Mouse (Mus musculus) myocyte (in vitro differentiated cells): Measurements from ENCODE around the gene Prkcz.

Source experiments
- E2F4 ChIP-seq: IDR thresholded peaks from one replicate; pipeline ENCODE4 v1.6.1; 2011; ENCODE audit warnings: mild to moderate bottlenecking, control low read depth, moderate library complexity; ENCODE audit not compliant: insufficient read depth
- MYOD1 ChIP-seq, 3 experiments: IDR thresholded peaks; one replicate each; pipeline ENCODE4 v1.6.1; 2011; ENCODE audit warnings: control low read depth in 2 of 3, low read depth in 2 of 3, mild to moderate bottlenecking in 2 of 3, moderate library complexity in 1 of 3; ENCODE audit not compliant: insufficient read length in 2 of 3, control insufficient read depth in 1 of 3
- POLR2A ChIP-seq: IDR thresholded peaks from one replicate; pipeline ENCODE4 v1.6.1; 2011; ENCODE audit warnings: low read depth, mild to moderate bottlenecking, control low read depth, moderate library complexity; ENCODE audit not compliant: insufficient read length
- POLR2AphosphoS2 ChIP-seq: IDR thresholded peaks from one replicate; pipeline ENCODE4 v1.6.1; 2011; ENCODE audit warnings: low read depth, control low read depth; ENCODE audit not compliant: insufficient read length
- SRF ChIP-seq: IDR thresholded peaks from one replicate; pipeline ENCODE4 v1.6.1; 2011; ENCODE audit warnings: low read depth; ENCODE audit not compliant: control insufficient read depth, insufficient read length
- USF1 ChIP-seq: IDR thresholded peaks from one replicate; pipeline ENCODE4 v1.6.1; 2011; ENCODE audit warnings: low read depth, mild to moderate bottlenecking, control low read depth, moderate library complexity

DNA sequence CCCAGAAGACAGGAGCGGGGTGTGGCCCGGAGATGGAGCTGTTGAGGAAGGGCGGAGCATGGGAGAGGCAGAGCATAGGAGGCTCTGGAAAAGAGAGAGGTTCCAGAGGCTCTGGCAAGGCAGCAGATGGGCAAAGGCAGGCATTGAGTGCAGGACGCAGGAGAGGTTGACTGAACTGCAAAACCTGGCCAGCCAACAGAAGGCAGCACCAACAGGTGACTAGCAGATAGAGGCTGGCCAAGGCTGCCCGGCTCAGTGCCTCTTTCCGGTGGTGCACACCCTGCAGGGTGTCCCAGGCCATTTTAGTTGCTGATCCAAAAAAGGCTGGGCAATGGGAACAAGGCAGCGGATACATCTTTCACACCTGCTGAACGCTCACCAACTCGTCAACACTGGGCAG is 119.4 kb downstream of the Prkcz start:
- TF ChIP-seq POLR2A: no peak
- TF ChIP-seq MYOD1 (IDR thresholded peaks at IDR 0.05; ENCODE audit: control insufficient read depth in 1 of 3, insufficient read length in 2 of 3, low read depth in 2 of 3): no peak
- TF ChIP-seq SRF: no peak
- no peak for TF ChIP-seq USF1
- TF ChIP-seq E2F4: no peak
- TF ChIP-seq POLR2AphosphoS2: no peak
